Mouse (Mus musculus): ENCODE measurements around the gene Slc16a10. TPM values are rescaled to one million over a fixed set of nuclear protein-coding genes. Genes with fewer than 3 reads are reported as not detected.

Slc16a10 gene
- polyA plus RNA-seq, 1 experiment from 2014 or later = 48.2 TPM

DNA sequence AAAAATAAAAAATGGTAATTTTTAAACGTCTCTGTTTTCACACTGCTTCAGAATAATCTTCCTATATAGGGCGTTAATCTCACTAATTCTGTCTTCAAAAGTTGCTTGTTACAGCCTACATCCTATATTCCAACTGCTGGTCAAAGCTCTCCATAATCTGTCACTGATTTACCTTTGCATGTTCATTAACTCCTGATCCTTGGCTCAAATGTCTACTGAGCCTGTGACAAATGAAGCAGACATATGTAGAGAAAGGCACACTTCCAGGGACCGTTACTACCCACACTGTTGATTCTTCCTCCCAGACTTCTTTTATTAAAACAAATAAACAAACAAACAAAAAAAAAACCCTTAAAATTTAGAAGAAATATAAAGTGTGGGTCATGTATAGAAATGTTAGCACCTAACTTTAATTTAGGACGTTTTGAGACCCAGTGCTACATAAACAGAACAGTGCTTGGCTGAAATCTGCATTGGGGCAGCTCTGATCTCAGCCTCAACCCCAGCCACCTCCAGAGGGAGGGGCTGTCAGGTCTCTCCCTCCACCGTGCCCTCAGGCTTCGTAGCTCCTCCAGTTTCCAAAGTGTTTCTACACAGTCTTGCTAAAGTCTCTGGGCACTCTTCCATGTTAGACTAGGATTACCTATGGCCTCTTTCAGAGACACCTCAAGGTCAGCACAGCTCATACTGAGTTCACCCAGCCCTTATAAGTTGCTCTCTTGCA is 83.8 kb downstream of the Slc16a10 start:
- Histone ChIP-seq H3K27ac (ENCODE audit: low read length) (peak overlapping the region; percentile 57), H3K4me3 (ENCODE audit: low read length) (no peak overlapping the region), H3K9me3 (ENCODE audit: control insufficient read depth, low read length) (no peaks in the 10 kb centered on the region), H3K36me3 (ENCODE audit: control insufficient read depth, insufficient read depth, low read length) (no peaks in the 10 kb centered on the region), H3K9ac (ENCODE audit: low read depth, low read length) (no peak overlapping the region), H3K27me3 (replicated peaks; ENCODE audit: control insufficient read depth, insufficient read depth, low read length) (no peaks in the 10 kb centered on the region), H3K4me2 (ENCODE audit: low read depth, low read length) (no peak overlapping the region), H3K4me1 (ENCODE audit: control insufficient read depth, insufficient read depth, low read length) (peaks cover 23% of the 10 kb centered on the region)
- peak; percentile 32 for ATAC-seq
- WGBS = 51% methylated on average over 6 of the region's 6 CpGs

DNA sequence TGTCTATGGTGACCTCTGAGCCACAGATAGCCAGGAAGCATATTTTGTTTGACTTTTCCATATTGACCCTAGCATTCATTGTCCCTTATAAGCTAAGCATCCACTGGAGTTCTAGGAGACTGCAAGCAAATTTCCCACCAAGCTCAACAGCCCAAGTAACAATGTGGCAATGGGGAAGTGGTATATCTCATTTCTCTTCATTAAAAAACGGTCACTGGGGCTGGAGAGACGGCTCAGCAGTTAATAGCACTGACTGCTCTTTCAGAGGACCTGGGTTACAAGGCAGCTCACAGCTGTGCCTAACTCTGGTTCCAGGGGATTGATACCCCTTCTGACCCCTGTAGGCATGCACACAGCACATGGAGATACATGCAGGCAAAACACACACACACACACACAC is 84.4 kb downstream of the Slc16a10 start:
- Histone ChIP-seq H3K36me3 (ENCODE audit: control insufficient read depth, insufficient read depth, low read length) (no peaks in the 10 kb centered on the region), H3K4me3 (ENCODE audit: low read length) (no peak overlapping the region), H3K4me2 (ENCODE audit: low read depth, low read length) (no peak overlapping the region), H3K4me1 (ENCODE audit: control insufficient read depth, insufficient read depth, low read length) (peaks cover 23% of the 10 kb centered on the region), H3K27me3 (replicated peaks; ENCODE audit: control insufficient read depth, insufficient read depth, low read length) (no peaks in the 10 kb centered on the region), H3K9ac (ENCODE audit: low read depth, low read length) (no peak overlapping the region), H3K9me3 (ENCODE audit: control insufficient read depth, low read length) (no peaks in the 10 kb centered on the region), H3K27ac (ENCODE audit: low read length) (no peak overlapping the region)
- no peak for ATAC-seq
- WGBS = 54% methylated on average over 2 of the region's 2 CpGs

DNA sequence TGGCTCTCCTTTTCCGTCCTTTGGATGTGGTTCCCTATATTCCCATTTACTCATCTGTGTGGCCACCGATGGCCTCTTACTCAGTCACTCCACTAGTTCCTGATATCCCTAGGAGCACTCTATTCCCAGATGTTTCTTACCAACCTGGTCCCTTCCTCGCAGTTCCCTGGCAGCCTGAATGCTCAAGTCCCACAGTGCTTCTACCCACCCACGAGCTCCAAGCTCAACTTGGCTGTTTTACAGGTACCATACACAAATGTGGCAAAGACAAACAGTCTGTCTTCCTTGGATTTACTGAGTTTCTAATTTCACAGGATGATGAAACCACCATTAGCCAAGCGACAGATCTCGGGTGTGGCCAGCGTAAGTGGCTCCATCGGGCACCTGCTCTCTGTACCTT is 87.6 kb downstream of the Slc16a10 start:
- WGBS = 78% methylated on average over 8 of the region's 8 CpGs
- H3K9me3 ChIP-seq (ENCODE audit: control insufficient read depth, low read length) = no peaks in the 10 kb centered on the region
- H3K36me3 ChIP-seq (ENCODE audit: control insufficient read depth, insufficient read depth, low read length) = no peaks in the 10 kb centered on the region
- H3K9ac ChIP-seq (ENCODE audit: low read depth, low read length) = no peak overlapping the region
- no peak overlapping the region for H3K4me2 ChIP-seq (ENCODE audit: low read depth, low read length)
- ATAC-seq = no peak
- no peak overlapping the region for H3K4me3 ChIP-seq (ENCODE audit: low read length)
- H3K27me3 ChIP-seq (replicated peaks; ENCODE audit: control insufficient read depth, insufficient read depth, low read length) = no peaks in the 10 kb centered on the region
- peak overlapping the region; percentile 34; the same call in 1 of the 2 replicates for H3K27ac ChIP-seq (ENCODE audit: low read length)
- peaks cover 23% of the 10 kb centered on the region for H3K4me1 ChIP-seq (ENCODE audit: control insufficient read depth, insufficient read depth, low read length)

DNA sequence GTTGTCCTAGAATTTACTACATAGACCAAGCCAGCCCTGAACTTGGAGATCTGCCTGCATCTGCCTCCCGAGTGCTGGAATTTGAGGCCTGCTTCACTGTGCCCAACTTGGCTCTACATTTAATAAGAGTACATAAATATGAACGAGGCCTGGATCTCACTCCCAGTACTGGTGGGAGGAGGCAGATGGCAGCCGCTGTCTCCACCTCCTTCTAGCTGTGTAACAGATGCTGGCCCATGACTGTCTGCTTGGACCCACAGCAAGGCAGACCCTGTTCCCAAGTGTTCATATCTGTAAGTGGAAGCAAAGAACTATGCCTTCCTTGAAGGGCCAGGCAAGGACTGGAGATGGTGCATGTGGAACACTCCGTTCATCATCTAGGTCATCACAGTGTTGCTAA is 88.2 kb downstream of the Slc16a10 start:
- H3K27me3 ChIP-seq (replicated peaks; ENCODE audit: control insufficient read depth, insufficient read depth, low read length) = no peaks in the 10 kb centered on the region
- H3K4me1 ChIP-seq (ENCODE audit: control insufficient read depth, insufficient read depth, low read length) = peaks cover 19% of the 10 kb centered on the region
- H3K9ac ChIP-seq (ENCODE audit: low read depth, low read length) = 0 out of 2 replicates have a peak overlapping the region, but pooled peaks have one; percentile 29
- H3K27ac ChIP-seq (ENCODE audit: low read length) = peak overlapping the region; percentile 33; the same call in 1 of the 2 replicates
- 88% methylated on average over 4 of the region's 4 CpGs for WGBS
- no peak for ATAC-seq
- H3K9me3 ChIP-seq (ENCODE audit: control insufficient read depth, low read length) = no peaks in the 10 kb centered on the region
- H3K36me3 ChIP-seq (ENCODE audit: control insufficient read depth, insufficient read depth, low read length) = no peaks in the 10 kb centered on the region
- H3K4me2 ChIP-seq (ENCODE audit: low read depth, low read length) = no peak overlapping the region
- no peak overlapping the region for H3K4me3 ChIP-seq (ENCODE audit: low read length)

DNA sequence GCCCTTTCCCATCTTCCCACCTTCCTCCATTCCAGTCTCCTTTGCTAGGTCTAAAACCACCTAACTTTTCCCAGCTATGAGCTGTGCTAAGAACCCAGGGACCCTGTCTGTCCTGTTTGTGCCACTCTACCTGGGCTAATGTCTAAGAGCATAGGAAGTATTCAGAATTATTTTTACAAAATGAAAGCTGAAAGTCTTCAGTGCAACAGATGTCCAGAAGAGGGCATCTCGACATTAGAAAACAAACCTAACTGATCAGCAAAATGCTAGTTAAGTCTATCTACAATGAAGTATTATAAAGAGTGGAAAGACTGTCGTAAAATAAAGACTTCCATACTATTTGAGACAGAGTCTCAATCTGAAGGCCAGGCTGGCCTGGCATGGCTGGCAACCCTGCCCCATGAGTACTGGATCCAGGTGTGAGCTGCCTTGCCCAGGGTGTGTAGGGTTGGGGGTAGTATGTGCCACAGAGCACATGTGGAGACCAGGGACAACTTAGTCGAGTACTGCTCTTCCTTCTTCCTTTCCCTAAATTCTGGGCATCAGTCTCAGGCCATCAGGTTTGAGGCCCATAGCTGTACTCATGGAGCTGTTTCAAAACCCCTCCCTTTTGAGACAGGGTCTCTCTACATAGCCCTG is 88.7 kb downstream of the Slc16a10 start:
- Histone ChIP-seq H3K36me3 (ENCODE audit: control insufficient read depth, insufficient read depth, low read length) (no peaks in the 10 kb centered on the region), H3K27me3 (replicated peaks; ENCODE audit: control insufficient read depth, insufficient read depth, low read length) (no peaks in the 10 kb centered on the region), H3K9ac (ENCODE audit: low read depth, low read length) (0 out of 2 replicates have a peak overlapping the region, but pooled peaks have one; percentile 29), H3K4me3 (ENCODE audit: low read length) (no peak overlapping the region), H3K9me3 (ENCODE audit: control insufficient read depth, low read length) (no peaks in the 10 kb centered on the region), H3K4me1 (ENCODE audit: control insufficient read depth, insufficient read depth, low read length) (peaks cover 15% of the 10 kb centered on the region), H3K27ac (ENCODE audit: low read length) (peak overlapping the region; percentile 33; the same call in 1 of the 2 replicates), H3K4me2 (ENCODE audit: low read depth, low read length) (no peak overlapping the region)
- 52% methylated on average over 3 of the region's 3 CpGs for WGBS
- no peak for ATAC-seq

DNA sequence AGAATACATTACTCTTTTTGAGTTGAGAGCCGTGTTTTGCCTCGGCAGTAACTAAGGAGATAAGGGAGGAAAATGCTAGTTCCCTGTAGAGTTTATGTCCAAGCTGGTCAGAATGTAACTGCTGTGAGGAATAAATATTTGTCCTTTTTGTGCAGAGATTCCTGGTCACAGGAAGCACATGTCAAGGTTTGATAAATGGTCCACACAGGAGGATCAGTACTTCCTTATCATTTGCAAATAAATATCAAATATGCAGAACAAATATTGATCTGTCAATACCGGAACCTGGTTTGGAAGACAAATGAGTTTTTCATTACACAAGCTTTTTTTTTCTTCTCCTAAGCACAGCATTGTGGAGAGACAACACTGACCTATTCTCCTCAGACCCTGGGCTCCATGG is 90.1 kb downstream of the Slc16a10 start:
- H3K36me3 ChIP-seq (ENCODE audit: control insufficient read depth, insufficient read depth, low read length) = no peaks in the 10 kb centered on the region
- 0 out of 2 replicates have a peak overlapping the region, but pooled peaks have one; percentile 24 for H3K9ac ChIP-seq (ENCODE audit: low read depth, low read length)
- H3K4me2 ChIP-seq (ENCODE audit: low read depth, low read length) = no peak overlapping the region
- no peaks in the 10 kb centered on the region for H3K9me3 ChIP-seq (ENCODE audit: control insufficient read depth, low read length)
- 52% methylated on average over 3 of the region's 3 CpGs for WGBS
- ATAC-seq = no peak
- H3K27ac ChIP-seq (ENCODE audit: low read length) = peak overlapping the region; percentile 13; the same call in 1 of the 2 replicates
- peaks cover 13% of the 10 kb centered on the region for H3K4me1 ChIP-seq (ENCODE audit: control insufficient read depth, insufficient read depth, low read length)
- H3K27me3 ChIP-seq (replicated peaks; ENCODE audit: control insufficient read depth, insufficient read depth, low read length) = no peaks in the 10 kb centered on the region
- H3K4me3 ChIP-seq (ENCODE audit: low read length) = no peak overlapping the region

DNA sequence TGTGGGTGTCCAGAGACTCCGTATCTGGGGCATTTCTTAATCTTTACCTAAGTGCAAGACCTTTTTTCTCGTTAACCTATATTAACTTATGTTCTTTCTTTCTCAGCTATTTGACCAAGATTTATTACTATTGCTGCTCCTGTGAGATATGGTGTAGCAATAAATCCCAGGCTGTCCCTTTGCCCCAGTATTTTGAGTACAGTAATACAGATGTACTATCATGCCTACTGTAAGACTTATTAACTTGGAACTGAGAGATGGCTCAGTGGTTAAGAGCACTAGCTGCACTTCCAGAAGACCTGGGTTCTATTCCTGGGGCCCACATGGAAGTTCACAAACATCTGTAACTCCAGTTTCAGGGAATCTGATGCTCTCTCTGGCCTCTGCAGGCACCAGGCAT is 91.3 kb downstream of the Slc16a10 start:
- no peak overlapping the region for H3K4me3 ChIP-seq (ENCODE audit: low read length)
- H3K4me2 ChIP-seq (ENCODE audit: low read depth, low read length) = no peak overlapping the region
- WGBS = 53% methylated on average over 2 of the region's 2 CpGs
- no peaks in the 10 kb centered on the region for H3K36me3 ChIP-seq (ENCODE audit: control insufficient read depth, insufficient read depth, low read length)
- no peaks in the 10 kb centered on the region for H3K9me3 ChIP-seq (ENCODE audit: control insufficient read depth, low read length)
- H3K4me1 ChIP-seq (ENCODE audit: control insufficient read depth, insufficient read depth, low read length) = peaks cover 6% of the 10 kb centered on the region; the same call in 1 of the 2 replicates
- peak overlapping the region; percentile 65 for H3K27ac ChIP-seq (ENCODE audit: low read length)
- peak; percentile 91 for ATAC-seq
- H3K27me3 ChIP-seq (replicated peaks; ENCODE audit: control insufficient read depth, insufficient read depth, low read length) = no peaks in the 10 kb centered on the region
- H3K9ac ChIP-seq (ENCODE audit: low read depth, low read length) = no peak overlapping the region

DNA sequence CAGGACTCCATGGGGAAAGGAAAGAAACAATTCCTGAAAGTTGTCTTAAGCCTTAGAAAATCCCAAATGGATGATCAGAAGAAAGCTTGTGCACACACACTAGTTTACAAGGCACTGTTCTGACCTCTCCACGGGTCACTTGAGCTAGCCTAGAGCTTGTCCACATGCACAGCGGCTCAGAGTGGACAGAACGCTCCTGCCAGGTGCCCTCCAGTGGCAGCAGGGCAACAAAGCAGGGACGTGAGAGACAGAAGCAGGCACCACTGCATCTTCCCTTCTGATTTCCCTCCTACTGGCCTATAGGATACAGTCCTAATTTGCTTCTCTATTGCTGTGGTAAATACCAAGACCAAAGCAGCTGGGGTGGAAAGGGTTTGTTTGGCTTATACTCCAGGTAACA is 100.7 kb downstream of the Slc16a10 start:
- no peak overlapping the region for H3K4me2 ChIP-seq (ENCODE audit: low read depth, low read length)
- no peaks in the 10 kb centered on the region for H3K4me1 ChIP-seq (ENCODE audit: control insufficient read depth, insufficient read depth, low read length)
- ATAC-seq = no peak
- no peaks in the 10 kb centered on the region for H3K9me3 ChIP-seq (ENCODE audit: control insufficient read depth, low read length)
- H3K27ac ChIP-seq (ENCODE audit: low read length) = no peak overlapping the region
- no peaks in the 10 kb centered on the region for H3K36me3 ChIP-seq (ENCODE audit: control insufficient read depth, insufficient read depth, low read length)
- no peak overlapping the region for H3K9ac ChIP-seq (ENCODE audit: low read depth, low read length)
- 39% methylated on average over 4 of the region's 4 CpGs for WGBS
- no peak overlapping the region for H3K4me3 ChIP-seq (ENCODE audit: low read length)
- no peaks in the 10 kb centered on the region for H3K27me3 ChIP-seq (replicated peaks; ENCODE audit: control insufficient read depth, insufficient read depth, low read length)

DNA sequence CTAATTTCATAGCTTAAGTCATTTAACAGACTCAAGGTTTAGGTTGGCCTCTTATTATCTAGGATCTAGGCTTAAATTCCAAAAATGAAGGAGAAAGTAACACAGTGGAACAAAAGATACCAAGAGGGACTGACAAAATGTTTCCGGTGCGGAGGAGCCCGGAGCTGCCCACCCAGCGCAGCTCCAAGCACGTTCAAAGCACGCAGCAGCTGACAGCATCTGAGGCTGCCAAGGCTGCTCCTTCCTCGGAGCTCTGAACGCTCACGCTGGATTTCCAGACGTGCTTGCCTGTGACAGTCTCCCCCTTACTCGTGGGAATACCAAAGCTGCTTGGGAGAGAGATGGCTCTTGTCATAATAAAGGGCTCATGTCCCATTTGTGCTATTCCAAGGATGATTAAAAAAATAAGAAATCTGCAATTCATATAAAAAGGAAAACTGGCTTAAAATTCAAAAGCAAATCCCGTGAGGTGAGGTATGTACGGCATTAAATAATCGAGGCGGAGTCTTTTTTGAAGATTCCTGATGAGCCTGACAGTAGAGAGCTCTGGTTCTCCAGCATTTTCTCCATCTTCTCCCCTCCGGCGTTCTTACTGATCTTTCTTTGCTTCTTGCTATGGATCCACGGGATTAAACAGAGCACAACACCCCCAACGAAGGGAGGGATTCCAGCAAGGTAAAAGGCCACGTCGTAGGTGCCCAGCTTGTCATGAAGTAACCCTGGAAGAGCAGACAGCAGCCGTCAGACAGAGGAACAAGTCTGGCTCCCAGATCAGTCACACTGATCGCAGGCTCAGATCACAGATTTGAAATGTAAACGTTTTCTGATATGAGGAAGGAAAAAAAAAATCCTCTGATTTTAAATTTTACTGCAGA is 105.1 kb downstream of the Slc16a10 start:
- 68% methylated on average over 24 of the region's 24 CpGs for WGBS
- ATAC-seq = no peak
- no peaks in the 10 kb centered on the region for H3K36me3 ChIP-seq (ENCODE audit: control insufficient read depth, insufficient read depth, low read length)

More for the DNA sequence above, 105.1 kb downstream of the Slc16a10 start:
- no peak overlapping the region for H3K9ac ChIP-seq (ENCODE audit: low read depth, low read length)
- no peaks in the 10 kb centered on the region for H3K9me3 ChIP-seq (ENCODE audit: control insufficient read depth, low read length)
- no peak overlapping the region for H3K27ac ChIP-seq (ENCODE audit: low read length)
- no peaks in the 10 kb centered on the region for H3K27me3 ChIP-seq (replicated peaks; ENCODE audit: control insufficient read depth, insufficient read depth, low read length)
- H3K4me3 ChIP-seq (ENCODE audit: low read length) = no peak overlapping the region
- no peak overlapping the region for H3K4me2 ChIP-seq (ENCODE audit: low read depth, low read length)
- no peaks in the 10 kb centered on the region for H3K4me1 ChIP-seq (ENCODE audit: control insufficient read depth, insufficient read depth, low read length)
